Mouse (Mus musculus) adrenal gland, postnatal 14 days (tissue): ENCODE data around the gene Ankrd55. TPM values are rescaled to one million over a fixed set of nuclear protein-coding genes. Genes with fewer than 3 reads are reported as not detected.

ENCODE experiments used
- DNase-seq: peaks from one replicate; pipeline ENCODE4 v3.0.0; 2021; ENCODE audit warnings: mixed read lengths
- total RNA-seq: library from RNA; stranded (reverse); gene quantifications from 2 replicates; pipeline ENCODE4 v1.2.3, GENCODE M21; 2021

The Ankrd55 gene
- total RNA-seq, 1 experiment from 2014 or later, result 3.8 TPM

GRCm38 (mm10) chr13:112293092-112293491 is 4.8 kb downstream of the Ankrd55 start:
- DNase-seq, result no peak

GRCm38 (mm10) chr13:112294446-112294845 is 6.2 kb downstream of the Ankrd55 start:
- no peak for DNase-seq

DNA sequence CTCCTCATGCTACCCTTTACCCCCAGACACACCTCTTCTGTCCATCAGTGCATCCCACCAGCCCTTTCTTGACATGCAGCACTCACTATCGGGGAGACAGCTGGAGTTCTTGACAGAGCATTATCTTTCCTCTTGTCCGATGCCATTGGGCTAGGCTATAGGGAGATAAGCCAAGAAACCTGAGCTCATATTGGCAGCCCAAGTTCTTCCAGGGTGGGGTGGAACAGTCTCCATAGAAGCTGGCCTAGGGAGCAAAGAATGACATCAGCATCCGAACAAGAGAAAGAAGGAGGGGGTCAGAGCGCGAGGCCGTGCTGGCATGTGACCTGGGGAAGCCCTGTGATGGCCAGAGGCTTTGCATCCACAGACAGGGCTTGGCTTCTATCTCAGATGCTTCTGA is 9.5 kb downstream of the Ankrd55 start:
- no peak for DNase-seq

GRCm38 (mm10) chr13:112303429-112303828 is 15.2 kb downstream of the Ankrd55 start:
- no peak for DNase-seq

DNA sequence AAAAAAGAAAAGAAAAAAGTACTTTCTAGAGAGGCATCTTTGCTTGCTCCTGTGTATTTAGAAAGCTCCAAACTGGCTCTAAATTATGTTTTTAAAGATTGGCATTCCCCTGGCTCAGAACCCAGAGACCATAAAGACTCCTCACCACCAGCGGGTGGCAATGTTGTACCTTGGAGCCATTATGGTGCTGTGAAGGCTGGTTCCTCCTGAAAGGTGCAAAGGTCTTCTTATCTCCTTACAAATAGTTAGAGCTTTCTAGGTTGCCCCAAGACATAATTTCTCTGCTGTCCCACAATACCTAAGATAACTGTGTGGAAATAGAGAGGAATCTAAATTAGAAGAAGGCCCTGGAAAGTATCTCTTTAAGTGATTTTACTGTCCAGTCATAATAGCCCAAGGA is 20.4 kb downstream of the Ankrd55 start:
- peak; percentile 82 for DNase-seq

GRCm38 (mm10) chr13:112311611-112312010 is 23.4 kb downstream of the Ankrd55 start:
- DNase-seq, result peak; percentile 48

GRCm38 (mm10) chr13:112315442-112315841 is 27.2 kb downstream of the Ankrd55 start:
- no peak for DNase-seq

DNA sequence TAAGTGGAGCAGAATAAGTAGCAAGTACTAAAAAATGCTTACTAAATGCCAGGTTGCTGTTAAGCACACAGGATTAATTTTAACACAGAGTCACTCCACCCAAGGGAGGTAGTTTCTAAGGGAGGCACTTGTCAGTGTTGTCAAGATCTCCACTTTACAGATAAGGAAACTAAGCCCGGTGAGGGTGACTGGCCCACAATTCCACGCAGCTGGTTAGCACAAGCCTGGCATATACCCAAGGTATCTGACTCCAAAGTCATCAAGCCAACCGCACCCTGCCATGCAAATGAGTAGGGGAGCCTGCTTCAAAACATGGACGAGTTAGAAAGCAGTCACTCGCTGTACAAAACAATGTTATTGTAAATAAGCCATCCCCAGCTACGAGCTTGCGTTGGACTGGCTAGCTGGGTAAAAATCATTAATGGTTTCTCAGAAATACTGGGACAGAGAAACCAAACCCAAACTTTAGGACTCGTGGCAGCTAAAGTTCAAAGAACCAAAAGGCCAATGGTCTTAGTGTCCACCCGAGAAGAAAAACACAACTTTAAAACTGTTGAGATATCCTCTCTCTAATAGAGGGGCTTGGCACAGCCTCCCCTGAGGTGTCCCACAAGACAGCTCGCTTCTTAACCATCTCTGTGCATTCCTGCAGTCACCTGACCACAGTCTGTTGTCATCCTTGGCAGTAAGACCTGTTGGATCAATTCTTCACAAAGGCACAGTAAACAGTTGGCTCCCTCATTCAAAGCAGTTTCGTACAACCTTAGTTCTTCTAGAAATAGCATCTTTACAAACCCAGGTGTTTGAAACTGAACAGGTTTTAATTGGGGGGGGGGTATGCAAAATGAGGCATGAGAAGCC is 28.6 kb downstream of the Ankrd55 start:
- no peak for DNase-seq

GRCm38 (mm10) chr13:112318124-112318523 is 29.9 kb downstream of the Ankrd55 start:
- DNase-seq, result peak; percentile 66

DNA sequence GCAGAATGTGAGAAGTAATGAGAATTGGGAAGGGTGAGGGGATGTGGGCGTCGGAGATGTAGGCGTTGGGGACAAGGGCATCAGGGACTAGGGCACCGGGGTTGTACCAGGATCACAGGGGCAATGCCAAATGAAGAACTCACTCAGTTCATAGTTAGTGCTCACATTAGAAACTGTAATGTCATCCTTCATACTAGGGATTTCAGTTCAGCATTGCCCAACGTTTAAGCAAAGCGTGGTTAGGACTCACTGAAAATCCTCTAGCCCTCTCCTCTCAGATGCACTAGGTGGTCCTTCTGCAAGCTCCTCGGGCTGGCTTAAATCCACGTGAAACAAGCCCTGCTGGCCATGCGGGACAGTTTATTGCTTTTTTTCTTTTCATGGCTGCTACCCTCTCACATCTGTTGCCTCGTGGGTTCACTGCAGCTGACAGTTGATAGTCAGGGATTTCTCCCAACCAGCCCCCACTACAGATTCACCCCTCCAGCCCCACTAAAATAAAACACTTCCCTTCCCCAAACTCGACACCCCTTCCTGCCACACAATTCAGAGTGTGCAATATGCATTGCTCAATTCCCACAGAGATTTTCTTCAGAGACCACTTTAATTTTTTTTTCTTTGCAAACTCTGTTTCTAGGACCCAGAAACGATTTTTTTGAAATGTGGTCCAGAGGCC is 35.5 kb downstream of the Ankrd55 start:
- no peak for DNase-seq

GRCm38 (mm10) chr13:112325126-112325525 is 36.9 kb downstream of the Ankrd55 start:
- DNase-seq, result no peak

- no peak for DNase-seq
Observed at GRCm38 (mm10) chr13:112326403-112326802, 38.2 kb downstream of the Ankrd55 start.

DNA sequence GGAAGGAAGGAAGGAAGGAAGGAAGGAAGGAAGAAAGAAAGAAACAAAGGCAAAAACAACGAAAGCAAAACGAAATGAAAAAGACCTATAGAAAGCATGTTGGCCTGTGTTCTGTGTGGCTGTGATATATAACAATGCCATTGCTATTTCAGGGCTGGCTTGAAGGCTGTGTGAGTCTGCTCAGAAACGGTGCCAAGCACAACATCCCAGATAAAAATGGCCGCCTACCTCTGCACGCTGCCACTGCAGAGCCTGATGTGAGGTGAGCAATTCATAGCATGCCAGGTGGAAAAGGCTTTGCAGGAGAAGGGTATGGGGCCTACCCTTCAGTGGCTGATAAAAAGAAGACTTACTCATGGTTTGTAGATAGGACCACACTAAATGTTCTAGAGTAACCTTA is 38.7 kb downstream of the Ankrd55 start:
- no peak for DNase-seq

DNA sequence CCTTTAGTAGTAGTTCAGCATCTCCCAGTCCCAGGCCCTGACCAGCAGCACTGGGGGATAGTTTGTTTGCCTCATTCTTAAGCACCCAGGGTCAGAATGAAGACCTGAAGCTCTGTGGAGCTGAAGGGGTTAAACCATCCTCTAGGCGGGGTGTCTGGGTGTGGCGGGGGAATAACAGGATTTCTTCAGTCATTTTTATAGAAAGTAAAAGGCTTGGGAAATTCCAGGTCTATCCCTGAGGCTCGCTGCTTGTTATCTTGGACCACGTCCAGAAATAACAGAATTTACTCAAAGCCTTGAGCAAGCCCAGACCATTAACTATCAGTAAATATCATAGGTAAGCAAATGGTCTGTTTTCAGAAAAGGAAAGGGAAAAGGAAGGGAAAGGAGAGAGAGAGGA is 39.3 kb downstream of the Ankrd55 start:
- no peak for DNase-seq

GRCm38 (mm10) chr13:112330257-112330656 is 42.0 kb downstream of the Ankrd55 start:
- DNase-seq, result no peak

DNA sequence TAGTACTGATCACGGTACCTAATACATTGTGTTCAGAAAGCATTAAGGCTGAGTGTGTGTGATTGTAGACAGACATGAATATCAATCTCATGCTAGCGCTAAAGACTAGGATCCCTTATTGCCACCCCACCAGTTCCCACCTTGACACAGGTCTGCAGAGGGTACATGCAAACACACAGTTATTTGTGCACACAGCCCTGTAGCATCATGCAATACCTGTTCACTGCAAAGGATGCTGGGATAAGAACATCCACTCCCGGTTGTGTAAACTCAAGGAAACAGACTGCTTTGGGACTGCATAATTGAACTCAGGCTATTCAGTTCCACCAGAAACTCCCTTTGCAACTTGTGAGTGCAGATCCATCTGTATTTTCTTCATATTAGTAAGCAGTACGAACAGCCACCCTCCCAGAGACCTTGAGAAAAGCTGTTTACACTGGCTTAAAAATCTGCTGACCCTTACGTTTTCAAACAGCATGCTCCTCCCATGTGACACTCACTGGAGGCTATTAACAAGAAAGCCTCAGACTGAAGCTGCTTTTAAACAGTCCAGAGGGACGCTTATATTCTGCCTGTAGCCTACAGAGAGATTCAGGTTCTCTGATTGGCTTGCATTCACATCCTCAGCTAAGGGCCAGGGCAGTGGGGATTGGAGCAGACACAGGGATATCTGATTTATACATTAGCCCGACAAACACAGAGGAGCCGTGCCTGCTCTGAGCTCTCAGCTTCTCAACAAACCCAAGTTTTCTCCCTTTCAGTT is 42.8 kb downstream of the Ankrd55 start:
- peak; percentile 44 for DNase-seq

DNA sequence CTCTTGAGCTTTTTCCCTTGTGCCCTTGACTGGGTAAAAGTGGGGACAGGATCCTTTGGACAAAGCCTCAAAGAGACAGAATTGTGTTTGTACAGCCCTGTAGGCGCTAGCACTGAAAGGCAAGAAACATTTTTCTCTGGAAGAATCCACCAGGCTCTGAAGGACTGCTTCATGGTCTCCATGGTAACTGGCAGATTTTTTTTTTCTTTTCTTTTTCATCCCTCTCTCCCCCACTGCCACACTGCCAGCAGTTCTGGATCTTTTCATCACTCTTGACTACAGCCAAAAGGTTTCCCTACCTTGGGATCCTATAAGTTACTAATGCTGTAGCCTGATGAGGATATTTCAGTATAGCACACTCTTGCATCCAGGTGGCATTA is 43.4 kb downstream of the Ankrd55 start:
- no peak for DNase-seq

DNA sequence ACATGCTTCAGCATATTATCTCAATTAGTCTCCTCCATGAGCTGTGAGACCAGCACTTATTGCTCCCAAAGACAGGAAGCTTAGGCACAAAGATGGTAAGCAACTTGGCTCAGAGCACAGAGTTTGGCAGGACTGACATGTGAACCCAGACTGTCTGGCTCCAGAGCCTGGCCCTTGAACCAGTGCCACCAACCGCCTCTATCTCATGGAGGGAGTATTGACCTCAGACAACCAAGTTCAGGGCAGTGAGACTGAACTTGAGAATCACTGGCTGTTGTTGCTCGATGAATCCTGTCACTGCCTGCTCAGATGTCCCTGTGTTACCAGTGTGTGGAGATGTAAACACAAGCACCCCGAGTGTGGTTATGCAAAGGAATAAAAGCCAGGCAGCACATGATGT is 47.3 kb downstream of the Ankrd55 start:
- peak; percentile 80 for DNase-seq

DNA sequence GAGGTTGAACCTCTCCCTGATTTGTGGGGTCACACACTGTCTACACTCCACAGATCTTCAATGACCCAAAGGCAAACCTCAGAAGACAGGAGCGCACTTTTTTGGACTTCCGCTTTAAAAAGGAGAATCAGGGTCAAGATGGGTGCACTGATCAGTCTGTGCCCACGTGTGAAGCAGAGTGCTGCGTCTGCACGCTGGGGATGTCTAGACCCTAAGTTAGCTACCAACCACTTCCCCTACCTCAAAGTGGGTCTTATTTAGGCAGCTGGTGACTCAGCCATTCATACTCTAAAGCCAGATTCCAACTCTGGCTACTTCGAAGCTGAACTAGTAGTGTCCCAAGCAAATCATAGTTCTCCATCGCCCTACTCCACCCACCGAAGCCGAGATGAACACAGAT is 48.9 kb downstream of the Ankrd55 start:
- no peak for DNase-seq

DNA sequence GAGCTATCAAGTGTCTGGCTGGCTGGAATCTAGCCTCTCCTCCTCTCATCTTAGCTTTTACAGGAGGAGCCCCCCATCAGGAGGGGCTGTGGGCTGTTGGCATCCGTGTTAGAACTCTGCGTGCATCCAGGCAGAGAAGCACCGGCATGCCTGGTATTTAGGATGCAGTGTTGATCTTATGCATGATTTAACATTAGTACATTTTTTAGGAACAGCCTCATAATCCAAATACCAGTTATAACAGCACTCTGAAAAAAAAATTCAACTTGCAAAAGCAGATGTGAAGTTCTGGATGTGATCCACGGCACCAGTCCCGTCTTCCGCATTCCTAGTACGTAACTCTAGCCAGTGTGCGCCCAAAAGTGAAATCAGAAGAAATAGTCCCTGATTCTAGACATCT is 52.0 kb downstream of the Ankrd55 start:
- DNase-seq, result no peak

DNA sequence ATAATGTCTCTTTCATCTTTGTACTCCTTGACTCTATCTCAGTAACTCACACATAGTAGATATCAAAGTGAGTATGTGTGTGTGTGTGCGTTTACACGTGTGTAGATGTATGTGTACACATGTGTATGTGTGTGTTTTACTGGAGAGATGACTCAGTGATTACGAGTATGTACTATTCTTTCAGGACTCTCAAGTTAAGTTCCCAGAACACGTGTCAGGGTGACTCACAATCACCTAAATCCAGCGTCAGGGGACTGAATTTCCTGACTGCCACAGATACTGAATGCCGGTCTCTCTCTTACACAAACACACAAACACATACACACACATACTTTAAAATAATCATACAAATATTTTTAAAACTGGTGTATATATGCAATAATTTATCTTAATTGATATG is 52.5 kb downstream of the Ankrd55 start:
- DNase-seq, result no peak

DNA sequence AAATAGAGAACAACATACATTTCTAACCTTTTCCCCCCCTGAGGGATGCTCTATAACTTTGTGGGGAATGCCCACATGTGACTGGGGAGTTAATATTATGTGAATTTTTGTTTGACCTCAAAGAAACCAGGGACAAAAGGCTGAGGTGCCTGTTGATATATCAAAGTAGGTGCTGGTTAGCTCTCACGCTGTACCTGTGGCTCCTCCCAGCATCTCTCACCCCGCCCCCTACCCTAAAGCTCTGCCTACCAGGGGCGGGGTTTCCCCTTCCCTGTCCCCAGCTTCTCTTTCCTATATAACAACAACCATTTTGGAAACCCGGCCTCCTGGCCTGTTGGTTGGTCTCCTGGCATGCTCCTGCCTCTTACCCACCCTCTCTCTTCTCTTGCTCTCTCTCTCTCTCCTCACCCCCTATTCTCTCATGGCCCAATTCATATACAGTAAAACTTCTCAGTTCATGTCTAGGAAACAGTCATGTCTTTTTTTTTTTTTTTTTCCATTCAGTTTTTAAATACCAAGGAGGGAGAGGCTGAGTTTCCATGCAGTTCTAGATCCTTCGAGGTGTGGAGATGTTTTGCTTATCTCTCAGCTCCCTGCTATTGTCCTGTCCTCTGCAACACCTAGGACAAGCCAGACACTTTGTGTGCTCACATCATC is 54.8 kb downstream of the Ankrd55 start:
- no peak for DNase-seq

DNA sequence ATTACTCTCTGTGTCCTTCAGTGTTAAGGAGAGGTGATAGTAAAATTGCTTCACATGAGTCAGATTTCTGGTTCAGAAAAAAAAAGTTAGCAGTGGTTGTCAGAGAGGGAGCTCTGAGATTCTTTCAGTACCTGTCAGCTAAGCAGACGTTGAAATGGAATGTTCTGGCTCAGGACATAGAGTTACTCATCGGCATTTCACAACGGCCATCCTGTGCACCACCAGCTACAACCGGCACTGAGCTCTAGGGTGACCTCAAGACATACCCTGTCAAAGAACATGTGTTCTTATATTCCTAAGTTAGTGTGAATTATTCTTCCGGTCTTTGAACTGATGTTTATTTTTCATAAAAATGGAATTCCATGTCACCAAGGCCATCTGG is 55.4 kb downstream of the Ankrd55 start:
- peak; percentile 55 for DNase-seq
